Mouse (Mus musculus): ENCODE measurements at regions not wholly inside any gene's neighbourhood (a gene's known extent, or its start where the extent isn't known, plus 50 kb on each side); places are given as distances from the start of the nearest gene placed in this dataset.

DNA sequence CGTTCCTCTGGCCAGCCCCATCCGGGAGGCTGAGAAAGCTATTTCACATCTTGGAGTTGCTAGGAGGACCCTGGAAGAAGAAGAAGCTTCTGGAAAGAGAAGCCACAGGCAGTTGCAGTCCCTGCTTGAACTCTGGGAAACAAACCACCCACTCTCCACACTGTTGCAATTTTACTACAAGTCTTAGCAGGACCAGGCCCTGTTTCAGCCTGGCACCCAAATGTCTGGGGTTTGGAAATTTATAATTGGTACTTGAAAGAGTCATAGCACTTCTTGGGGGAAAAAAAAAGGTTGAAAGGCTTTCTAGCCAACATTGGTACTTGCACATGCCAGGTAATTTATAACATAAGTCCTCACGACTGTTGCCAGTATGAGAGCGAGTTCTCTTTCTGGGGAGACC is 57.9 kb upstream of the Neo1 start:
- Histone ChIP-seq H3K4me2 (no peak overlapping the region), H3K9me3 (no peaks in the 10 kb centered on the region), H3K36me3 (replicated peaks) (no peaks in the 10 kb centered on the region), H3K27ac (no peak overlapping the region), H3K4me3 (no peak overlapping the region), H3K27me3 (replicated peaks) (no peaks in the 10 kb centered on the region), H3K9ac (no peak overlapping the region), H3K4me1 (peaks cover 8% of the 10 kb centered on the region; the same call in 1 of the 2 replicates)
- 76% methylated on average over 4 of the region's 4 CpGs for WGBS
- no peak for ATAC-seq (replicated peaks)

DNA sequence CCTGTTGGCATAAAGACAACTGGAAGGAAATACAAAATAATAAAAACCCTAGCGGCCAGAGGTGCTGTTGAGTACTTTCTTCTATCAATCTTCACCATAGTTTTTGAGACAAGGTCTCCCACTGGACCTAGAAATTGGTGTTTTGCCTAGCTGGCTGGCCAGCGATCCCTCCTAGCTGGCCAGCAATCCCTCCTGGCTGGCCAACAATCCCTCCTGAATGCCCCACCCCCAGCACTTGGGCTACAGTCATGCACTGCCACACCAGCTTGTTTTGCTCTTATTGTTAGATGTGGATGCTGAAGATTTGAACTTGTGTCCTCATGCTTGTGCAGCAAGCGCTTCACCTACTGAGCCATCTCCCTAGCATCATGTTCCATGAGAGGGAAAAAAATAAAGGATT is 54.9 kb upstream of the Neo1 start:
- 87% methylated on average over 3 of the region's 3 CpGs for WGBS
- H3K27ac ChIP-seq, result no peak overlapping the region

DNA sequence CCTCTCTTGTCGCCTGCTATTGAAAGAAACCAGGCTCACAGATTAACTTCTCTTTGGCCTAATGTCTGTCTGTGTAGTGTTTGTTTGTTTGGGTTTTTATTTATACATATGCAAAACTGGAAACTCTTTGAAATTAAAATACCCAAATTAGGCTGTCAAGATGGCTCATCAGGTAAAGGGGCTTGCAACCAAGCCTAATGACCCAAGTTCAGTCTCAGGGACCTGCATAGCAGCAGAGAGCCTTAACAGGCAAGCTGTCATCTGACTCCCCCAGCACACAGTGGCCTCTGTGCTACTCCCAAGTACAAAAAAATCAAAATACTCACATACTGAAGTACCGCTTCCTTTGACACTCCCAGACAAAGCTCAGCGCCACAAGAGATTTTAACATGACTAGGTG is 51.5 kb upstream of the Neo1 start:
- no peaks in the 10 kb centered on the region for H3K4me1 ChIP-seq
- H3K36me3 ChIP-seq (replicated peaks), result no peaks in the 10 kb centered on the region
- WGBS, result 87% methylated on average over 3 of the region's 3 CpGs
- H3K27me3 ChIP-seq (replicated peaks), result no peaks in the 10 kb centered on the region
- no peaks in the 10 kb centered on the region for H3K9me3 ChIP-seq
- no peak overlapping the region for H3K4me2 ChIP-seq
- no peak overlapping the region for H3K9ac ChIP-seq
- ATAC-seq (replicated peaks), result no peak
- H3K27ac ChIP-seq, result no peak overlapping the region
- no peak overlapping the region for H3K4me3 ChIP-seq

More for the DNA sequence above, 54.9 kb upstream of the Neo1 start:
- no peak overlapping the region for H3K4me2 ChIP-seq
- no peaks in the 10 kb centered on the region for H3K36me3 ChIP-seq (replicated peaks)
- no peaks in the 10 kb centered on the region for H3K4me1 ChIP-seq
- no peak for ATAC-seq (replicated peaks)
- H3K9me3 ChIP-seq, result no peaks in the 10 kb centered on the region
- H3K27me3 ChIP-seq (replicated peaks), result no peaks in the 10 kb centered on the region
- H3K4me3 ChIP-seq, result no peak overlapping the region
- H3K9ac ChIP-seq, result no peak overlapping the region

DNA sequence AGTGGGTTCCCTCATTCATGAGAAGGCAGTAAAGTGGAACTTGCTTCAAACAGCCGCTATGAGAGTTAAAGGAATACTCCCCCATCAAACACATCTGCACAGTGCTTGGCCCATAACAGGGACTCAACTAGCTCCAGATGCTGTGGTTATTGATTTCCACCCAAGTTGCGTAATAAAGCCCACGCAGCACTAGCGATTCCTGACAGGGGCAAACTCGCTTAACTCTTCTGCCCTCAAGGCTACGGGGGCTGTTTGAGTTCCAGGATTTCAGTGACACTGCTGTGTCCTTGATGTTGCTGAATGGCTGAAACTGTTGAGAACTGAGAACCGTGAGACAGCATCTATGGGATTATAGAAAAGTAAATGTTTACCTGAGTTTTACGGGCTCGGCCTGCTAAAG is 50.9 kb upstream of the Neo1 start:
- no peak for ATAC-seq (replicated peaks)
- H3K9ac ChIP-seq, result no peak overlapping the region
- WGBS, result 80% methylated on average over 9 of the region's 9 CpGs
- no peak overlapping the region for H3K27ac ChIP-seq
- H3K9me3 ChIP-seq, result no peaks in the 10 kb centered on the region
- H3K36me3 ChIP-seq (replicated peaks), result no peaks in the 10 kb centered on the region
- H3K4me2 ChIP-seq, result no peak overlapping the region
- no peaks in the 10 kb centered on the region for H3K27me3 ChIP-seq (replicated peaks)
- no peaks in the 10 kb centered on the region for H3K4me1 ChIP-seq
- no peak overlapping the region for H3K4me3 ChIP-seq

DNA sequence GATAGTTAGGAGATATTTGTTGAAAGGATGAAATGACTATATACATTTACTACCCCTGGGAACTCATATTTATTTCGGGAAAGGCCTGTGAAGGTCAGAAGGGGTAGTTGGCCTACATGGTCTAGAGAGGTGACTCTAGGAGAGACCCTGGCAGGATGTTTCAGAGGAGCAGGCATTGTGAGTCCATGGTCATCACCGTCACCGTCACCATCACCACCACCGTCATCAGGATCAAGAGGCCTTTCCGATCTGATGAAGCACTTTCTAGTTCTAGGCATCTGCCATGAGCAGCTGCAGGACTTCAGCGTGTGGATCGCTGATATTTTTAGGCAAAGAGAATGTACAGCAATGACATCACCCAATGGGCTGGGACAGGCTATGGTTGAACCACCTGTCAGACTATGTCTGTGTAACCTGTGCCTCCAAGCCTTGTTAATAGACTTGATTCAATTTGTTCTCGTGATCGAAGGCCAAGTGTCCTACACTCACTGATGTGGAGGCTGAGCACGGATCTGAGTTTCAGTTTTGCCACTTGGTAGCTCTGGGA is 50.4 kb upstream of the Neo1 start:
- H3K27ac ChIP-seq, result no peak overlapping the region
- no peaks in the 10 kb centered on the region for H3K9me3 ChIP-seq
- no peaks in the 10 kb centered on the region for H3K36me3 ChIP-seq (replicated peaks)
- ATAC-seq (replicated peaks), result no peak
- H3K4me3 ChIP-seq, result no peak overlapping the region
- H3K4me2 ChIP-seq, result no peak overlapping the region
- H3K4me1 ChIP-seq, result no peaks in the 10 kb centered on the region
- 95% methylated on average over 10 of the region's 10 CpGs for WGBS
- H3K9ac ChIP-seq, result no peak overlapping the region
- H3K27me3 ChIP-seq (replicated peaks), result no peaks in the 10 kb centered on the region

Measured in midbrain, embryonic 15.5 days (tissue).